Mouse (Mus musculus) C2C12 (cell line): Measurements from ENCODE around the gene 6030468B19Rik. TPM values are rescaled to one million over a fixed set of nuclear protein-coding genes. Genes with fewer than 3 reads are reported as not detected.

Experiments used
- H3K27me3 ChIP-seq: one replicate; pipeline ENCODE4 v1.6.1; 2011; ENCODE audit not compliant: control insufficient read depth, insufficient read depth, insufficient read length
- H3K36me3 ChIP-seq: one replicate; pipeline ENCODE4 v1.6.1; 2011; ENCODE audit not compliant: control insufficient read depth, insufficient read depth
- H3K4me3 ChIP-seq: one replicate; pipeline ENCODE4 v1.5.1; 2011; ENCODE audit warnings: mild to moderate bottlenecking, control low read depth; ENCODE audit not compliant: poor library complexity, insufficient read depth, severe bottlenecking
- H3K79me2 ChIP-seq: one replicate; pipeline ENCODE4 v1.6.1; 2011; ENCODE audit not compliant: control insufficient read depth, insufficient read depth
- H3K79me3 ChIP-seq: one replicate; pipeline ENCODE4 v1.6.1; 2011; ENCODE audit warnings: low read depth, control low read depth
- H3ac ChIP-seq: one replicate; pipeline ENCODE3; 2011; ENCODE audit warnings: low read depth; ENCODE audit not compliant: control insufficient read depth, insufficient read length
- CEBPB ChIP-seq: IDR thresholded peaks from one replicate; pipeline ENCODE4 v1.6.1; 2011; ENCODE audit warnings: low read depth, mild to moderate bottlenecking, control low read depth, moderate library complexity
- CTCF ChIP-seq: IDR thresholded peaks from one replicate; pipeline ENCODE4 v1.5.1; 2011; ENCODE audit not compliant: control insufficient read depth, insufficient read depth, insufficient read length
- FOSL1 ChIP-seq: IDR thresholded peaks from one replicate; pipeline ENCODE4 v1.8.0; 2011; ENCODE audit warnings: mild to moderate bottlenecking, low read length; ENCODE audit not compliant: poor library complexity, insufficient read depth, severe bottlenecking
- MAX ChIP-seq: IDR thresholded peaks from one replicate; pipeline ENCODE4 v1.6.1; 2011; ENCODE audit warnings: mild to moderate bottlenecking, control low read depth
- MYOD1 ChIP-seq: IDR thresholded peaks from one replicate; pipeline ENCODE4 v1.6.1; 2011; ENCODE audit warnings: low read depth; ENCODE audit not compliant: control insufficient read depth, insufficient read length
- MYOG ChIP-seq: IDR thresholded peaks from one replicate; pipeline ENCODE4 v1.6.1; 2011; ENCODE audit not compliant: control insufficient read depth, insufficient read length; ENCODE audit errors: extremely low read depth
- USF1 ChIP-seq: IDR thresholded peaks from one replicate; pipeline ENCODE4 v1.6.1; 2011; ENCODE audit warnings: low read depth, mild to moderate bottlenecking, control low read depth, moderate library complexity
- polyA plus RNA-seq: library from polyadenylated mRNA; unstranded; fragments of >200 nt; fragmentation: generic; extraction: Trizol; gene quantifications from one replicate; pipeline ENCODE4 v1.2.1, GENCODE M21; 2012; ENCODE audit warnings: missing spikeins

The 6030468B19Rik gene
- polyA plus RNA-seq, 1 experiment: not detected

GRCm38 (mm10) chr11:117816389-117816996 is 19.0 kb downstream of the 6030468B19Rik start:
- Histone ChIP-seq H3ac (no peak overlapping the region), H3K36me3 (peaks cover 91% of the 10 kb centered on the region), H3K27me3 (no peaks in the 10 kb centered on the region), H3K4me3 (no peak overlapping the region), H3K79me3 (peaks cover 61% of the 10 kb centered on the region), H3K79me2 (peaks cover 97% of the 10 kb centered on the region)
- TF ChIP-seq MYOG: no peak

GRCm38 (mm10) chr11:117819095-117819494 is 21.6 kb downstream of the 6030468B19Rik start:
- no peak for TF ChIP-seq MYOD1
- no peak for TF ChIP-seq CTCF
- TF ChIP-seq USF1: no peak
- TF ChIP-seq FOSL1: no peak
- TF ChIP-seq CEBPB: no peak
- no peak overlapping the region for H3ac ChIP-seq
- no peak overlapping the region for H3K4me3 ChIP-seq
- peaks cover 92% of the 10 kb centered on the region for H3K36me3 ChIP-seq
- H3K27me3 ChIP-seq: no peaks in the 10 kb centered on the region
- H3K79me3 ChIP-seq: peaks cover 64% of the 10 kb centered on the region
- peaks cover 94% of the 10 kb centered on the region for H3K79me2 ChIP-seq

GRCm38 (mm10) chr11:117820173-117820572 is 22.7 kb downstream of the 6030468B19Rik start:
- Histone ChIP-seq H3K79me2 (peaks cover 94% of the 10 kb centered on the region), H3K79me3 (peaks cover 70% of the 10 kb centered on the region), H3K4me3 (no peak overlapping the region), H3K27me3 (no peaks in the 10 kb centered on the region), H3K36me3 (peaks cover 84% of the 10 kb centered on the region), H3ac (no peak overlapping the region)
- TF ChIP-seq CEBPB: no peak
- TF ChIP-seq FOSL1: no peak
- TF ChIP-seq MYOG: no peak

GRCm38 (mm10) chr11:117821868-117822267 is 24.4 kb downstream of the 6030468B19Rik start:
- Histone ChIP-seq H3ac (peak overlapping the region; percentile 13), H3K36me3 (peaks cover 69% of the 10 kb centered on the region), H3K79me2 (peaks cover 91% of the 10 kb centered on the region), H3K79me3 (peaks cover 72% of the 10 kb centered on the region), H3K4me3 (no peak overlapping the region), H3K27me3 (no peaks in the 10 kb centered on the region)
- TF ChIP-seq CEBPB (no peak), MYOG (no peak), FOSL1 (no peak), MAX (no peak), USF1 (no peak)

- Histone ChIP-seq H3K36me3 (peaks cover 61% of the 10 kb centered on the region), H3K79me2 (peaks cover 90% of the 10 kb centered on the region)
- TF ChIP-seq MAX (peak; percentile 13), CEBPB (no peak)
Measured at GRCm38 (mm10) chr11:117822728-117823241, 25.3 kb downstream of the 6030468B19Rik start.

GRCm38 (mm10) chr11:117823411-117823810 is 26.0 kb downstream of the 6030468B19Rik start:
- Histone ChIP-seq H3K27me3 (no peaks in the 10 kb centered on the region), H3K79me3 (peaks cover 60% of the 10 kb centered on the region), H3K79me2 (peaks cover 83% of the 10 kb centered on the region), H3K4me3 (peak overlapping the region; percentile 89), H3K36me3 (peaks cover 55% of the 10 kb centered on the region), H3ac (no peak overlapping the region)
- TF ChIP-seq MYOD1 (no peak), MAX (no peak), CTCF (no peak), FOSL1 (no peak), MYOG (no peak), CEBPB (no peak)

More at GRCm38 (mm10) chr11:117822728-117823241, 25.3 kb downstream of the 6030468B19Rik start:
- peaks cover 65% of the 10 kb centered on the region for H3K79me3 ChIP-seq
- H3ac ChIP-seq: peak overlapping the region; percentile 89
- peak overlapping the region; percentile 8 for H3K4me3 ChIP-seq
- no peaks in the 10 kb centered on the region for H3K27me3 ChIP-seq
